In the genomic region with DNA sequence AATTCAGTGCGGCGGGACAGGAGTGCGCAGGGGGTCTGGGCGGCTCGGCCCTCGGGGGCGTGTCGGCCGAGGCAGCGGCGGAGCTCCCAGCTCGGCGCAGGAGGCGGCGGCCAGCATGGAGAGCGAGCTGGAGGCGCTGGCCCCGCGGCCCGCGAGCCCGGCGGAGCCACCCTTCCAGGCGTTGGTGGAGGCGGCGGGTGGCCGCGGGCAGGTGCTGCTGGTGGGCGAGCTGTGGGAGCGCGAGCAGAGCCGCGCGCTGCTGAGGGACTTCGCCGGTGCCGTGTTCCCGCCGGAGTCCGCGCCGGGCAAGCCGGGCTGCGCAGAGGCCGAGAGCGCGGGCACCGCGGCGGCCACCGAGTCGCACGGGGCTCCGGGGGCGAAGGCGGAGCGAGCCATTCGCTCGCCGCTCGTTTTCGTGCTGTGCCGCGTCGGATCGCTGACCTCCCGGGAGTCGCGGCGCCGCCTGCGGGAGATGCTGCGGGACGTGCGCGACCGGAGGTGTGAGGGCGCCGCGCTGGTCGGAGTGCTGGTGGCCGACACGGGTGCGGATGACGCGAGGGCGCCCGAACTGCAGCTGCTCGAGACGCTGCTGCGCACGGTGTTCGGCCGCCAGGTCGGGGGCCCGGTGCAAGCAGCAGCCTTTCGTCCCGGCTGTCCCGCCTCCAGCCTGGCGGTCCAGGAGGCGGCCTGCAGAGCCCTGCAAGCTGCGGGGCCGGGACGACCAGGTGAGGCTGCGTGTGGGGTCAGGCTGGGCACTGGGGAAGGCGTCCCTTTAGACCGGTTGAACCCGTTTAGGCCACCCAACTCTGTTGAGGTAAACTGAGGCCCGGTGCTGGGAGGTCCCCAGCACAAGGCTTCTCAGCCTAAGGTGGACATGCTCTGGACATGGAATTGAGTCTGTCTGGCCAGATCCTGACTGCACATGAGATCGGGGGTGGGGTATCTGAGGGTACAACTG, we compare ENCODE assay signal across 9 mouse cellular contexts. TPM values are rescaled to one million over a fixed set of nuclear protein-coding genes. Genes with fewer than 3 reads are reported as not detected.
A peak's percentile ranks its signal among the peaks of the same experiment; 100 is the strongest.
DNase-seq lines count a peak whose midpoint lies in the region; ATAC-seq and TF ChIP-seq lines count a peak whose summit lies in the region.
"Had no signal": no experiment of that assay in that cellular context is flagged by ENCODE, and none has a peak within 500 bp of the region (broad histone marks: within the 10 kb centered on the region; RNA-seq: fewer than 3 reads in every experiment).

A gene (plus strand): TSS at position 16 of the 958 bp plus-strand sequence.

- peak; percentile 55; the same call in 1 of the 2 replicates for ATAC-seq in megakaryocyte-erythroid progenitor cell, adult 5-6 weeks (replicated peaks; ENCODE audit: low FRiP score, low TSS enrichment, poor library complexity, severe bottlenecking)
- ATAC-seq in stomach, embryonic 16.5 days (ENCODE audit: insufficient read depth, low FRiP score) = peak; percentile 76; the same call in 1 of the 2 replicates

- TF ChIP-seq POLR2A in cortical plate, adult 2 months (IDR thresholded peaks at IDR 0.05; ENCODE audit: extremely low read depth, insufficient read depth, low read length) = no peak

- peak within 1 kb of the TSS; percentile 98 for H3K4me2 ChIP-seq in stomach, embryonic 16.5 days (ENCODE audit: low read depth, low read length)

- intact Hi-C loops in heart, postnatal 10 days (cut with DNase I) = no loop called here

- peaks cover 40% of the 10 kb centered on the region for H3K27me3 ChIP-seq in stomach, embryonic 16.5 days (ENCODE audit: control insufficient read depth, insufficient read depth, low read length)

- H3K27ac ChIP-seq in cortical plate, adult 2 months (ENCODE audit: insufficient read depth, low read length) = peak within 1 kb of the TSS; percentile 80
- H3K27ac ChIP-seq in stomach, embryonic 16.5 days (ENCODE audit: low read length) = peak within 1 kb of the TSS; percentile 38; the same call in 1 of the 2 replicates

- H3K4me1 ChIP-seq in cortical plate, adult 2 months (ENCODE audit: control insufficient read depth, insufficient read depth, low read length) = no peaks in the 10 kb centered on the region; the same call in 1 of the 2 replicates
- no peaks in the 10 kb centered on the region; the same call in 1 of the 2 replicates for H3K4me1 ChIP-seq in stomach, embryonic 16.5 days (ENCODE audit: control insufficient read depth, insufficient read depth, low read length)

- WGBS in stomach, embryonic 16.5 days = under 1% methylated on average over 107 of the region's 110 CpGs

- peak within 1 kb of the TSS; percentile 63 for H3K4me3 ChIP-seq in cortical plate, adult 2 months (ENCODE audit: insufficient read depth, low read length)
- H3K4me3 ChIP-seq in stomach, embryonic 16.5 days (replicated peaks; ENCODE audit: low read length) = peak within 1 kb of the TSS; percentile 62

- no peaks in the 10 kb centered on the region for H3K36me3 ChIP-seq in stomach, embryonic 16.5 days (ENCODE audit: control insufficient read depth, insufficient read depth, low read length)

- peak; percentile 23 for DNase-seq in cerebellum, adult 11-12 months
- DNase-seq in cerebellum, adult 9-11 months = no peak
- DNase-seq in B cell, adult 2 months = peak; percentile 12 to 31
- peak; percentile 27 to 31 for DNase-seq in heart, postnatal 10 days
- peak in 1 of 2 experiments; percentile 20 for DNase-seq in left cerebral cortex, adult 8-10 months (ENCODE audit: low spot score in 2 of 2)

- no peak for TF ChIP-seq CTCF in cortical plate, adult 2 months (IDR thresholded peaks at IDR 0.05; ENCODE audit: extremely low read depth, insufficient read depth, low read length)

- H3K9me3 ChIP-seq in stomach, embryonic 16.5 days (replicated peaks; ENCODE audit: control insufficient read depth, low read length) = no peaks in the 10 kb centered on the region

- H3K9ac ChIP-seq in stomach, embryonic 16.5 days (ENCODE audit: low read length) = peak within 1 kb of the TSS; percentile 74

RNA-seq across cellular contexts. Expression of the gene that starts here (rescaled TPM):
- 11.1 and 11.3 TPM in 2 replicates for polyA plus RNA-seq in cortical plate, adult 2 months (2012; rRNA removed)
- total RNA-seq in heart, postnatal 10 days (2021) = not detected
- 10 to 100 TPM in 3 of 4 experiments, 1 to 10 TPM in 1; 9.0 to 12.6 (median 11.5) TPM for total RNA-seq in left cerebral cortex, adult 8-10 months (2022)
- not detected in 2 replicates for total RNA-seq in megakaryocyte-erythroid progenitor cell, adult 5-6 weeks (2014; fragmentation: Nextera tagmentation)
- total RNA-seq in megakaryocyte-erythroid progenitor cell, adult 5-6 weeks (2017) = not detected in 2 replicates
- polyA plus RNA-seq in stomach, embryonic 16.5 days (2015; fragmentation: Nextera tagmentation; extraction: Ambion mirVana) = 3.3 TPM in 2 replicates
- total RNA-seq: hematopoietic stem cell, adult 5-6 weeks had no signal

Comparison
In these comparisons a context has a peak if more than half of its experiments do, and no peak if none do; other contexts are left out.
1. RNA of the gene that starts here (total RNA-seq): 9.0 to 12.6 TPM in left cerebral cortex, adult 8-10 months; not detected in heart, postnatal 10 days and not detected in megakaryocyte-erythroid progenitor cell, adult 5-6 weeks; every median in the first group is over 4 times any median in the second.
2. Peak in DNase-seq in heart, postnatal 10 days; RNA of the gene not detected or under 1 TPM.
3. Peak in ATAC-seq in megakaryocyte-erythroid progenitor cell, adult 5-6 weeks; RNA of the gene not detected or under 1 TPM.